Mouse (Mus musculus) erythroid progenitor cell, adult 5-6 weeks (primary cell): Measurements from ENCODE around the gene Epo. TPM values are rescaled to one million over a fixed set of nuclear protein-coding genes. Genes with fewer than 3 reads are reported as not detected.

Source experiments
- ATAC-seq: replicated peaks from 2 replicates; pipeline ENCODE4 v1.8.0; 2016; ENCODE audit warnings: moderate number of reproducible peaks, mild to moderate bottlenecking, moderate TSS enrichment, inconsistent platforms; ENCODE audit not compliant: poor library complexity, low FRiP score, severe bottlenecking
- total RNA-seq, 2 experiments: library from RNA; stranded (forward) in 1 of 2; stranded (reverse) in 1 of 2; fragments of 150-400 nt in 1 of 2; fragments of 186-747, 209-891 nt in 1 of 2; gene quantifications; 2 replicates each; pipeline versions ENCODE4 v1.2.3 to v1.2.4; 2015 to 2017; ENCODE audit warnings: low replicate concordance in 2 of 2

Epo gene
- total RNA-seq (2015; ENCODE audit: low replicate concordance) (not detected in 2 replicates), total RNA-seq (2017; ENCODE audit: low replicate concordance) (not detected in 2 replicates)

DNA sequence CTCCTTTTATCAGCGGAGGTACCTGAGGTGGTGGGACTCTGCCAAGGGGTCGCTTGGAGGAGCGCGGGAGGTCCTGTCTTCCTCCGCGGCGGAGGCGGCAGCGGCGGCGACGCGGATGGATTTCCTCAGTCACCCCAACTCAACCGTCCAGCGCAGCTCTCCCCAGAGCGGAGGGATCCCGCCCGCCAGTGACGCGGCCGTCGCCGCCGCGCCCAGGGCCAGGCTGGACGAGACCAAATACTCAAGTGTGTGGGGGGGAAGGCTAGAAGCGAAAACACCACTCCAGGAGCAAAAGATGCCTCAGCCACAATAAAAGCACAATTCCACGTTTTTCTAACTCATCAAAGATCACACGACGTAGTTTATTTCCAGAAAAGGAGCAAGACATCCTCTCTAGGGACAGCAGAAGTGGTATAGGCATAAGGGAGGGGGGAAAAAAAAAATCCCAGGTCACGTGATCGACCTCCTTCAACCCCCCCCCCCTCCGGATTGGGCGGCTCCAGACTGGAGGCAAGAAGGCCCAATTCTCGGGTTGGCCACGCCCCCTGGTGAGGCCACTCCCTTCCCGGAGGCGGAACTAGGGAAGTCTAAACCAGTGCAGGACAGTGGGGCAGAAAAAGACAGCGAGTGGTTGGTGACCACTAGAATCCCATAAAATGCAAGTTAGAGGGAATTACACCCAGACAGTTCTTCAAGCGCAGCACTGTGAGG, at the start of gene Epo, which contains the start of gene Gnb2:
TSS of gene Epo (minus strand) at position 126 of the 711 bp plus-strand sequence.
TSS of gene Gnb2 (minus strand) at position 394 of the 711 bp plus-strand sequence.
- peak; percentile 81 for ATAC-seq

DNA sequence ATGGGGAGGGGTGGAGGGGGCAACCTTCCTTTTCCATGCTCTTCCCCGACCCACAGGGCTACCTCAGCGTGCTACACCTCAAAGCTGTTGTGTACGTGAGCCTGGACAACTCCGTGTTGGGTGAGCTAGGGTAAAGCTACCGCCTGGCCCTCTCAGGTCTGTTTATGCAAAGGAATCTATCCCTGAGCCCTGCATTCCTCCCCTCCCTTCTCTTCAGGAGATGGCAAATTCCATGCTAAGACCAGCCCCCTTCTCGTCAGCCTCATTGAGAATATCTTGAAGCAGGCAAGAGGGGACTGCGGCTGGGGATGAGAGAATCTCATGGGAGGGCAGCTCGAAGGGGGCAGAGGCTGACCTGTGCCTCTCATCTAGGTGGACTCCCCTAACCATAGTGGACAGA, 49.7 kb upstream of the Epo start:
- no peak for ATAC-seq

DNA sequence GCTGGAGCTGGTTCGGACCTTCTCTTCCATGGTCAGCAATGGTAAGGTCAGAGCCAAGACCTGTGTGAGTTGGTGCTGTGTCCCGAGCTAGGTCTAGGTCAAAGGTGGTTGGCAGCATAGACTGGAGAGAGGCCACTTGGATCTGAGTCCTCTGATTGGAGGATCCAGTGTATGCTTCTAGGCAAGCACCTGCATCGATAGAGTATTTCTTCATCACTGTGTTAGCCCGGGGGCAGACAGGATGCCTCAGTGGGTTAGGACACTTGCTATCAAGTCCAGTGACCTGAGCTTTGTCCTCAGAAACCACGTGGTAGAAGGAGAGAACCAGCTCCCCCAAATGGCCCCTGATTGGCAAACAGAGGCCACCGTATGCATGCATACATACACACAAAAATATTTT, 47.2 kb upstream of the Epo start:
- no peak for ATAC-seq

DNA sequence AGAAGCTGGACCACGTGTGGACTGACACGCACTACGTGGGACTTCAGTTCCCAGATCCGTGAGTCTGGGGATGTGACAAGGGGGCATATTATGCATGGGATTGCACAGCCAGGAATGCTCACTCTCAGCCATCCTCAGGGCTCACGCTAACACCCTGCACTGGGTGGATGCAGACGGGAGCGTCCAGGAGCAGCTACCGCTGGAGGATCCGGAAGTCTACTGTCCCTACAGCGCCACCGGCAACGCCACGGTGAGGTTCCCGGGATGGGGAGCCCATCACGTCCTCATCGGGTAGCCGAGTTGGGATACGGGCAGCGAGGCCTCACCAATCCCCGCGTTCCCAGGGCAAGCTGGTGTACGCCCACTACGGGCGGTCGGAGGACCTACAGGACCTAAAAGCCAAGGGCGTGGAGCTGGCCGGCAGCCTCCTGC, 41.4 kb upstream of the Epo start:
- ATAC-seq = no peak

DNA sequence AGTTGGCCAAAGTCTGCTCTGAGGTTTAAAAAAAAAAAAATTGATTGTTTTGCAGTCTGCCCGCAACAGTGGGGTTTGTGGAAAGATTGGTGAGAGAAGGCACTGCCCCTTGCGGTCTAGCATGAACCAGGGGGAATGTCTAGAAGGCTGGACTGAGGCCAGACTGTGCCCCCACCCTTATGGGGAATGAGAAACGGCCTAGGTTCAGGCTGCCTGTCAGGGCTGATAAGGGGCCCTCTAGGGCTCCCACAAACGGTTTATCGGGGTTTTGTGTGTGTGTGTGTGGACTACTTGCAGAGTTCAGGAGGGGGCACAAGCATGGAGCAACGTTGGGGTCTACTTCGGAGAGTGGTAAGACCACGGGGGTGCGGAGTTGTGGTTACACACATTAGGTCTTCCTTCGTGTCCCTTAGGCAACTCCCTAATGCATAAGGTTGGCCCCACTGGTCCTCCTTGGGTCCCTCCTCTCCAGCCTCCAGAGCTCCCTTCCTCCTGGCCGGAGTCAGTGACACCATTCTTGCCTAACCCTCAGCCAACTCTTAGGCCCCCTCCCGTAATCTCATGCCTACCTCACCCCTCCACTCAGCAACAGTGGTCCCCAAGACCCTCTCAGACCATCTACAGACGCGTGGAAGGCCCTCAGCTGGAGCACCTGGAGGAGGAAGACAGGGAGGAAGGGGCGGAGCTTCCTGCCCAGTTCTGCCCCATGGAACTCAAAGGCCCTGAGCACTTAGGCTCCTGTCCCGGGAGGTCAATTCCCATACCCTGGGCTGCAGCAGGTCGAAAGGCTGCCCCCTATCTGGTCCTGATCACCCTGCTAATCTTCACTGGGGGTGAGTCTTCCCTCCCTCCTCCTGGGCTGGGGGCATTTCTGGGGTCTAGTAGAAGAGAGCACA, 37.9 kb upstream of the Epo start:
- ATAC-seq = peak; percentile 78

DNA sequence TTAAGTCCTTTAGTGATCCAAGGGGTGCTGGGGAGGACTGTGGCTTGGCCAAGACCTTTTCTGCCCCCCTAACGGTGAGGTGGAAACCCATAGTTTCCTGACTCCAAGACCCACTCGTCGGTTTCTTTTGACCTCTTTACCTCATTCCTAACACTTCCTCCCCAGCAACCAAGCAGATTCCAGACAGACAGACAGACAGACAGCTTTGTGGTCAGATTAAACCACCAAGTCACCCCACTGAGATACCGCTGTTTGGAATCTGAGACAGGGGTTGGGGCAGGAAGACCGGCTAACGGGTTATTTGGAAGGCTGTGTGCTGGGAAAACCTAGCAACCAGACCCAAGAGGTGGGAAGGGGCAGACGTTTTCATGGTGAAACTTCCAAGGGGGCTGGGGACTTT, 37.1 kb upstream of the Epo start:
- ATAC-seq = peak; percentile 1; the same call in 1 of the 2 replicates

DNA sequence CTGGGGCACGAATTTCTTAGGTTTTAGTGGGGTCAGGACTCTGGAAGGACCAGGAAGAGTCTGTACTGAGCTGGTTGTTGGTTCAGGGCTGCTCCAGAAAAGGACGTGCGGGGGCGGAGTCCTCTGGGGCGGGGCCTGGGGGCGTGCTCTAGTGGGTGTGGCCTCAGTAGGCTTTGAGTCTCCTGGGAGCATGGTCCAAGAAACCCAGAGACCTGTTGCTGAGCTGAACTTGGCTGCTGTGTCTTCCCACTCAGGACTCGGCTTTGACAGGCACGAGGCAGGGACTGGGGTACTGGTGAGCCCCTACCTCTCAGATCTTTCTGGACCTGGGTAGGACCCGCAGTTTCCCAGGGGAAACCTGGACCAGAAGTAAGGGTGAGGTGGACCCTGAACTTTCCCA, 36.6 kb upstream of the Epo start, which contains the start of gene Tfr2:
TSS of gene Tfr2 (plus strand) at position 176 of the 400 bp plus-strand sequence.
- ATAC-seq = peak; percentile 85

DNA sequence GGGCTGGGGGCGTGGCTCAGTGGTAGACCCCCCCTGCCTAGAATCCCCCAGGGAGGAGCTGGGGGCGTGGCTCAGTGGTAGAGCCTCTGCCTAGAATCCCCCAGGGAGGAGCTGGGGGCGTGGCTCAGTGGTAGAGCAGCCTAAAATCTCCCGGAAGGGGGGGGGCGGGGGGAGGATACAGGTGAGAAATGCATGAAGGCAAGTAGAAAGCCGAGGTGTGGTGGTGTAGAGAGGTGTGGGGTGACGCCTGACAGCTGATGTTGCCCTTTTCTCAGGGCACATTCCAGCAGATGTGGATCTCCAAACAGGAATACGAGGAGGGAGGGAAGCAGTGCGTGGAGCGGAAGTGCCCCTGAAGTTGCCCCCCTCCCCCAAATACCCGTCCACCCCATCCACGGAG, 36.0 kb upstream of the Epo start:
- no peak for ATAC-seq

DNA sequence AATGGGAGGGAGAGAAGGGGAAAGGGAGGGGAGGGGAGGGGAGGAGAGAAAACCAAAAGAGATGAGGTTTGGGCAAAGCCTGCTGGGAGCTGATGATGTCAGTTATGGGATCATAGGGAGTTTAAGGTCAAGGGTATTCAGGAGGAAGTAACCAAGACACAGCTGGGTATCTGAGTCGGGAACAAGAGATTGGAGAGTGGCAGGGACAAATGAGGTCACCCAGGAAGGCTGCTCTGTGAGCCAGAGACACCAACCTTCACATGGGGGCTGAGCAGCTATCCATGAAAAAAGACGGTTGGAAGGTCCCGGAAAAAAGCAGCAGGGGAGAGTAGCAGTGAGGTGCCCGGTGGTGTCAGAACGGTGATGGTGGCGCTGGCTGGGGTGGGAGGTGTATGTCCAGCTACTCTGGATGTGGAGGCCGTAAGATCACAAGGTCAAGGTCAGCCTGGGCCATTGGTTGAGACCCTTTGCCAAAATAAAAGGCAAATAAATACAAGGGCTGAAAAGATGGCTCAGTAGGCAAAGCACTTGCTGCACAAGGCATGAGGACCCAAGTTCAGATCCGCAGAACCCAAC, 35.3 kb upstream of the Epo start:
- no peak for ATAC-seq

DNA sequence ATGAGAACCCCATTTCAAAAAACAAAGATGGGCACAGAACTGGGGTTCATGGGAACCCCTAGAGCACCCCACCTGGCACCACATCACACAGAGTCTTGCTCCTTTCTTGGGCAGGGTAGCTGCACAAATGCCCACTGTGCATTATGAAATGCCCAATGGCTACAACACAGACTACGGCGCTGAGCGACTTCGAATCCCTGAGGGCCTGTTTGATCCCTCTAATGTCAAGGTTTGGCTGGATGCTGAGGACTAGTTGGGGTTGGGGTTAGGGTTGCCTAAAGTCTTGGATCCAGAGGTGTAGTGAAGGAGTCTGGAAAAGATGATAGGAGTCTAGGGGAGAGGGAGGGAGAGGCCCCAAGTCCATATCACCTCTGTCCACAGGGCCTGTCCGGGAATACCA, 33.4 kb upstream of the Epo start:
- no peak for ATAC-seq

DNA sequence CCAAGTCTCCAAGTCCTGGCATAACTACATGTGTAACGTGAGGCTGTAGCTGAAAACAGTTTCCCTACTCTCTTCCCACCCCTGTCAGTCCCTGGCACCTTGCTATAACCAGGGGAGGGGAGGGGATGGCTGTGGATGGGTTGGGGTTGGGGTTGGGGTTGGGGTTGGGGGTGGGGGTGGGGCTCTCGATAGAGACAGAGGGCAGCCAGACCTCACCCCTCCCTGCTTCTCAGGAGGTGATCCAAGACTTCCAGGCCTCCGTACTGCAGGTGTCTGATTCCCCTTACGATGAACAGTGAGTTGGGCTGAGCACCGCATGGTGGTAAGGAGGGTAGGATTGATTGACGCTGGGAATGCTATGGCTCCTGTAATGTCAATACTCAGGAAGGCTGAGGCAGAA, 32.7 kb upstream of the Epo start:
- no peak for ATAC-seq

DNA sequence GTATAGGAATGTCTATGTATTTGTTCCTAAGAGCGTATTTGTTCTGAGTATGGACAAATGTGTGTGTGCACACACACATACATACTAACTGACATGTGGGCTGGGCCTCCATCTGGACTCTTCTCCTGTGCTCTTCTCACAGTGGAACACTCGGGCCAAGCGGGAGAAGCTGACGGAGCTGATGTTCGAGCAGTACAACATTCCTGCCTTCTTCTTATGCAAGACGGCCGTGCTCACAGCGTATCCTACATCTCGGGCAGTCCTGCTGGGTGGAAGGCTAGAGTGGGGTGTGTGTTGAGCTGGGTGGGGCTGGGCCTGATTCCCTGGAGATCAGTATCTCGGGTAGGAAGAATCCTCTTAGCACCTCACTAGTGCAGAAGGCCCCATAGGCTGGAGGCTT, 29.9 kb upstream of the Epo start:
- ATAC-seq = no peak

DNA sequence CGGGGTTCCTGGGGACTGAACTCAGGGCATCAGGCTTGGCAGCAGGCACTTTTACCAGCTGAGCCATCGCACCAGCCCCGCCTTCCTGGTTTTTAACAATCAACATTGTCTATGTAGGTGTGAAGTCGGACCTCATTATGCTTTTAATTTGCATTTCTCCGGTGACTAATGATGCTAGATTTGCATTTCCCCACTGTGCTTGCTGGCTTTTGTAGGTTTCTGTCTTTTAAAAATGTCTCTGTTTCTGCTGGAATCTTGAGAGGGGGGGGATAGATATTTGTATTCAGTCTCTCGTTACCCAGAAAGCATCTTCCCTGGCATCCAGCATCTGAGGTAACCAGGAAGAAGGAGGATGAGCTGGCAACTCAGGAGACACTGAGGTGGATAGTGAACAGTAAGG, 28.5 kb upstream of the Epo start:
- ATAC-seq = no peak

DNA sequence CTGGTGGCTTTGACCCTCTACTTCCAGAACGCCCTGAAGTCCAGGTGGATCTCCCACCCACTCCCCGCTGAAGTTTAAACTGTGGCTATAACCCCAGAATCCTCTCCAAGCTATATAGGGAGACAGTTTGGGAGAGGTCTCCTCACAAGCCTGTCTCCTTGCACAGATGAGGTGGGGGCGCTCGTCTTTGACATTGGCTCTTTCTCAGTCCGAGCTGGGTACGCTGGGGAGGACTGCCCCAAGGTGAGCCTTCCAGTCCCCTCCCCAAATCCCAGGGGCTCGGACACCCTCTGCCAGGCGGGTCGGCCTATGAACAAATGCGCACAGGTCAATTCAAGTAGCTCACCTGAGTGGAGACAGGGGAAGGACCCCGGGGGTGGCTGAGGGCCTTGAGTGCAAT, 20.9 kb upstream of the Epo start:
- ATAC-seq = no peak

DNA sequence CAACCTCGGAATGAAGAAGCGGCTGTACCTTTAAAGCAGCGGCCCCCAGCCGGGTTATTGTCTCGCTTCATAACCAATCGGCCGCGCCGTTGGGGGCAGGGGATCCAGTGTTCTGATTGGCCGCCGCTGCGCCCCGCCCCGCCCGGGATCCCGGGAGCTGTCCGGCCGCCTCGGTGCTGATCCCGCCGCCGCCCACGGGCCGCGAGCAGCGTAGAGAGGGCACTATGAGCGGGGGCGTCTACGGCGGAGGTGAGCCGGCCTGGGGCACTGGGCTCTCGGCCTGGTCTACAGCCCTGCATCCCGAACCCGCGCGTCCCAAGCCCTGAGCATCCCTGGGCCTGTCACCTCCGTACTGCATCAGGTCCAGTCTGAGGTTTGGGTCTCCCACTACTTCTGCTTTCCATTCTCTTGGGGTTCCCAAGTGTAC, 20.4 kb upstream of the Epo start, which contains the start of gene Actl6b:
TSS of gene Actl6b (plus strand) at position 107 of the 427 bp plus-strand sequence.
- peak; percentile 58; the same call in 1 of the 2 replicates for ATAC-seq

DNA sequence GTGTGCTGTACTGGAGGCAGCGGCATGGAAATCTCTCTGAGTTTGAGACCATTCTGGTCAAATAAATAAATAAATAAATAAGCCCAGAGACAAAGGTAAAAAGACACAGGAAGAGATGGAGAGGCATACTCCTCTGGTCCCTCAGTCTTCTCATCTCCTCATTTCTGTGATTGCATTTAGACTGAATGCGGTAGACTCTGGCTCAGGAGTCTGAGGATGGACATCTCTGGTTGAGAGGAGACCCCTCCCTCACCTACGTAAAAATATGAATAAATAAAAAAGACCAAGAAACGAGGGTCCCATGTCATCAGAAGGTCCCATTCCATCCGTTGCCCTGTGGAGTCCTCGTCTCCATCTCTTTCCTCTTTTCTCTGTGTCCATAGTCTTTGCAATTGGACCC, 20.0 kb upstream of the Epo start:
- ATAC-seq = no peak

DNA sequence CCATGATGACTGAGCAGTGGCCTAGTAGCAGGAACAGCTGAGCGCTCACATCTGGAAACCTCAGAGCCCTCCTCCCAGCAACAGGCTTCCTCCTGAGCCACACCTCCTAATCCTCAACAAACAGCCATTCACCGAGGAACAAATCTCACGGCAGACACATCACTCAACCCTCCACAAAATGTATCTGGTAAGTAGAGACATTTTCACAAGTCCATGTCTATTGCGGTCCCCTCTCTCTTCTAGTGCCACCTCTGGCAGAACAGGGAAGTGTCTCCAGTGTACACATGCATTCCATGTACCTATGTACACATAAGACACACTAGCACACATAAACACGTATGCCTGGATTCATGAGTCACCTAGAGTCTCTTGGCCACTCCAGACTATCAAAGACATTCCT, 18.1 kb upstream of the Epo start:
- ATAC-seq = 0 out of 2 replicates have a peak, but pooled peaks have one; percentile 44

DNA sequence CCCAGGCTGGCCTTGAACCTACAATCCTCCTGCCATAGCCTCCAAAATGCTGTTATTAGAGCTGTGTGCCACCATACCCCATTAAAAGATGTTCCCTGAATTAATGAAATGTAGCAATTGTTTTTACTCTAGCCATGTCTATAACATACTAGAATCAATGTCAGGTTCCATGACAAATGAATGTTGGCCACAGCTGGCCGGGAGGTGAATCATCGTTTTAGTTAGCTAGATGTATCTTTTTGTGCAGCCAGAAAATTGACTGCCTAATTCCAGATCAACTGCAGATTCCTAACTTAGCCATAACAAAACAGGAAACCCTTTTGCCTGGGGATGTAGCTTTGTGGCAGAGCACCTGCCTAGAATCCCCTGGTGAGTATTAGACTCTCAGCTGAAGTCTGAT, 16.8 kb upstream of the Epo start:
- ATAC-seq = no peak

DNA sequence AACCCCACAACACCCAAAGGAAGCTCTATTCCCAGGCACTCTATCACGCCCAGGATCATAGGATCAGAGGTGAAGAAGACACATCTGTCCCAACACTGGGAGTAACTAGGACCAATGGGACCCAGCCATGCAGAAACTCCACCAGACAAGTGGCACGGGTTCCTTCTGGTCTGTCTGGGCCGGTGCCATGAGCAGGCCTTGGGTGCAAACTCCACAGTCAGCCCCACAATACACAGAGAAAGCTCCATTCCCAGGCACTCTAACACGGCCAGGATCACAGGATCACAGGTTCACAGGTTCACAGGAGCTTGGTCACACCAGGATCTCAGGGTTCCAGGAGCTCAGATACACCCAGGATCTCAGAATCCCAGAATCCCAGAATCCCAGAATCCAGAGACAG, 12.6 kb upstream of the Epo start:
- ATAC-seq = no peak

DNA sequence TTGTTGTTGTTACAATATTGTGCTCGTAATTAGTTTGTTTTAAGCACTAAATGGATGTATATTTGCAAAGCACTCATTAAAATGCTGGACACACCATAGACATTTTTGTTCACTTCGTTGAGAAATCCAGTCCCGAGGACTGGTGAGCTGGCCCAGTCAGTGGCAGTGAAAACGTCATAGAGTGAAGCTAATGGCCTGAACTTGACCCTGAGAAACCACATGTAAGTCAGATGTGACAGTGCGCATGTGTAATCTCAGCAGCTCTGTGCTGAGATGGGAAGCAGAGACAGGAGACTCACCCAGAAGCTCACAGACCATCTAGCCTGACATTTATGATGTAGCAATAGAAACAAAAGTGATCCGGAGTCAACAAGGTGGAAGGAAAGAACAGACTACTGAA, 11.9 kb upstream of the Epo start:
- no peak for ATAC-seq
